Mouse (Mus musculus): ENCODE data around the gene Rab6b.
"Not testable (repeated sequence)": the region's sequence is repeated elsewhere in the genome, so short reads cannot be mapped to it uniquely, and the experiment has no call there.

Gene Rab6b

GRCm38 (mm10) chr9:103093681-103094080 is 17.9 kb upstream of the Rab6b start:
- in situ Hi-C loops (cut with MseI, MboI) = loop anchor here in 1 of 2 experiments (5.0 to 10.0 kb wide), 2 partner anchors 84 to 211 kb away; partner anchors contain the start of genes 1300017J02Rik and Topbp1

DNA sequence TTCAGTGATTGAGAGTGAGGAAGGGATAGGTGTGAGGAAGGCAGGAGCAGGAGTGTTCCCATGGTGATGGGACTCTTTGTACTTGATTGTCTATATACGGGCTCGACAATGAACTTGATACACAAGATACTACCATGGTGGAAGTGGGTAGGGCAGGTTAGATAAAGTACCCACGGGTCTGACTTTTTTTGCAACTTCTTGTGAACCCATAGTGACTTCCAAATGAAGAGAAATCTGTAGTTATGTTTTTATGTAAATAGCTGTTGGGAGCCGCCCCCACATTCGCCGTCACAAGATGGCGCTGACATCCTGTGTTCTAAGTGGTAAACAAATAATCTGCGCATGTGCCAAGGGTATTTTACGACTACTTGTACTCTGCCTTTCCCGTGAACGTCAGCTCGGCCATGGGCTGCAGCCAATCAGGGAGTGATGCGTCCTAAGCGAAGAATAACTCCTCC is 3.2 kb upstream of the Rab6b start:
- in situ Hi-C loops (cut with MseI, MboI) = not testable (repeated sequence)

DNA sequence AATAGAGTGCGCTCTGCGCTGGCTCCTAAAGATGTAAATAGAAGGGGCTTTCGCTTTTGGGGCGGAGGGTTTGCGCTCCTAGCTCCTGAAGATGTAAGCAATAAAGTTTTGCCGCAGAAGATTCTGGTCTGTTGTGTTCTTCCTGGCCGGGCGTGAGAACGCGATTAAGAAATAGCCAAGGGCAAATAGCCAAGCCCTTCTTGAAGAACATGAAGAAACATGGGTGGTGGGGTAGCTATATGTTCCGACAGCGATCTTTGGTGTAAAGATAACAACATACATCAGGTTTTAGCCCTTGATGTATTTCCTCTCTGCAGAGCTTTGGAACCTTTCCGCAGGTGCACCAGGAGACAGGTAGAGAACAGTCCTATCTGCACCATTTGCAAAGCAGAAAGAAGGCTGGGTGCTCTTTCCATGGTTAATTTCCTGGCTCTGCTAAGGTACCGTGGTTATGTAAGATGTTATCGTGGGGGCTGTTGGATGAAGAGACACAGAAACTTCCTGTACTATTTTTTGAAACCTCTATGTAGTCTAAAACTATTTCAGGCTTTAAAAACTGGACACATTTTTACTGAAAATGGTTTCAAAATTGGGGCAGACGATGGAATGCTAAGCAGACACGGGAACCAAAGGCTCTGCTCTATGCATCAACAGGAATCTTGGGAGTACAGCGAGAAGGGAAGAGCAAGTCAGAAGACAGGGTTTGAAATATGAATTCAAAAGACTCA is 2.5 kb upstream of the Rab6b start:
- in situ Hi-C loops (cut with MseI, MboI) = no loop called here

DNA sequence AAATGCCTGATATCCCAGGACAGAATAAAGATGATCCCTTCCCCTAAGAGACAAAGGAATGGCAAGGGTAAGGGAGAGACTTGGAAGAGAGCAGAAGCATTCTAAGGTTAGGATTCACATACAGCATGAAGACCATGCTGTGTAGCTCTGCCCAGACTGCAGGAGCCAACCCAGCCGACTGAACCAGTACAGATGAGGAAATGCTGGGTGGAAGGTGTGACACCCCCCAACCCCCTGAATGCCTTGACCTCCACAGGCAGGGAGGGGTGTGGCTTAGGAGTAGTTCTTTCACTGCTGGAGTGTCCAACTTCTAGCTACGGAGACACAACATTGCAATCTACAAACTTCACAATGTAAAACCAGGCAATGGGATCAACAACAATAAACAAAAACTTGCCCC is 1.7 kb upstream of the Rab6b start:
- in situ Hi-C loops (cut with MseI, MboI) = loop anchor here in 1 of 2 experiments (10.0 kb wide), 1 partner anchor 195 kb away; the partner anchor contains the start of genes 1300017J02Rik and Topbp1

DNA sequence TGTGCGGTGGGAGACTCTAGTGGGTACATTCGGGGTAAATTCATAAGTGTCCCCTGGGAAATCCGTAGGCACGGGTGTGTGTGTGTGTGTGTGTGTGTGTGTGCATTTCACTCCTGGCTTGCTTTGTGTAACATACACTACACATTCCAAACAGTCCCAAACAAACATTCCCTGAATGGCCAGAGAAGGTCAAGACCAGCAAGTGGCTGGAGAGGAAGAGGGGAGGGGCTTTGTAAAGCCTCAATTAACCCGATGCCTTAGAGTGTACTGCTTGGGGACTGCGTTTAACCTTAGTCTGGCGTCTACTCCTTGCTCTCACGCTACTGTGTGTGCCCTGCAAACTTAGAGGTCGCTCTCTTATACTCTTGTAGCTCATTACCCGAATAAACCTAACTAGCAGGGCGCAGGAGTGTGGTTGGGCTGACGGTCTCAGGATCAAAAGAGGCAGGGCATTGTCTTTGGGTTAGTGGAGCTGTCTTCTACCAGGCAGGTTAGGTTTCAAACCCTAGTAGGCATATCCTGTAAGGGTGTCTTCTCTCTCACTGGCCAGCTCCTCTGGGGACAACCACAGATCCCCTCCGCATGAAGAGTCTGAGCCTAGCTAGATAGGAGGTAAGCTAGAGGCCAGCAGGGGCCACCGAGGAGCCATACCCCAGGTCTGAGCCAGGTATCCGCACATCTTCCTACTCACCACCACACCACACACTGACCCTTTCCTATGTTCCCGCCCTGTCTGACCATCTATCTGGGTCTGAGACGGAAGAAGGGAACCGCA is 673 bp upstream of the Rab6b start:
- in situ Hi-C loops (cut with MseI, MboI) = loop anchor here in 1 of 2 experiments (10.0 kb wide), 1 partner anchor 194 kb away; the partner anchor contains the start of genes 1300017J02Rik and Topbp1

GRCm38 (mm10) chr9:103112471-103113271 is 1.1 kb downstream of the Rab6b start:
- in situ Hi-C loops (cut with MseI, MboI) = loop anchor here in 1 of 2 experiments (10.0 kb wide), 1 partner anchor 192 kb away; the partner anchor contains the start of genes 1300017J02Rik and Topbp1

GRCm38 (mm10) chr9:103113351-103113750 is 1.8 kb downstream of the Rab6b start:
- in situ Hi-C loops (cut with MseI, MboI) = loop anchor here in 1 of 2 experiments (10.0 kb wide), 1 partner anchor 191 kb away; the partner anchor contains the start of genes 1300017J02Rik and Topbp1

- in situ Hi-C loops (cut with MseI, MboI) = loop anchor here in 1 of 2 experiments (10.0 kb wide), 1 partner anchor 190 kb away; the partner anchor contains the start of genes 1300017J02Rik and Topbp1
Measured at GRCm38 (mm10) chr9:103114326-103114725, 2.7 kb downstream of the Rab6b start.

- in situ Hi-C loops (cut with MseI, MboI) = loop anchor here in 1 of 2 experiments (10.0 kb wide), 1 partner anchor 190 kb away; the partner anchor contains the start of genes 1300017J02Rik and Topbp1
Measured at GRCm38 (mm10) chr9:103114901-103115300, 3.3 kb downstream of the Rab6b start.

- in situ Hi-C loops (cut with MseI, MboI) = loop anchor here in 1 of 2 experiments (10.0 kb wide), 1 partner anchor 188 kb away; the partner anchor contains the start of genes 1300017J02Rik and Topbp1
Measured at GRCm38 (mm10) chr9:103116941-103117340, 5.4 kb downstream of the Rab6b start.

GRCm38 (mm10) chr9:103117495-103117894 is 5.9 kb downstream of the Rab6b start:
- in situ Hi-C loops (cut with MseI, MboI) = loop anchor here in 1 of 2 experiments (10.0 kb wide), 1 partner anchor 187 kb away; the partner anchor contains the start of genes 1300017J02Rik and Topbp1

DNA sequence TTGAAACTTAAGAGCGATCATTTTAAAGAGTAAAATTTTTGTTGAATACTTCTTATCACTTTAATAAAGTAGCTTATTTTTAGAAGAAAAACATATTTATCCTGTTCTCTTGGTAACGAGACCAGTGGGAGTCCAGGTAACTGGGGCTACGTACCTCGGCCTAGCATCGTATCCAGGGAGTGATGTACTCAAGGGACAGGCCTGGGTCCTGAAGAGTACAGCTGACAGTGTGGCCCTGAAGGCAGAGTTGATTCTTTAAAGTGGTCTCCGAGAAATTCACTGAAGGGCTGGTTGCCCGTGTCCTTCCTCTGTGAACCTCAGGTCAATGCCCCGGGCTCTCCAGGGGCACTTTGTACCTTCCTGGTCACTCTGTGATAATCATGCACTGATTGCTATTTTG is 6.4 kb downstream of the Rab6b start:
- in situ Hi-C loops (cut with MseI, MboI) = loop anchor here in 1 of 2 experiments (10.0 kb wide), 1 partner anchor 187 kb away; the partner anchor contains the start of genes 1300017J02Rik and Topbp1

DNA sequence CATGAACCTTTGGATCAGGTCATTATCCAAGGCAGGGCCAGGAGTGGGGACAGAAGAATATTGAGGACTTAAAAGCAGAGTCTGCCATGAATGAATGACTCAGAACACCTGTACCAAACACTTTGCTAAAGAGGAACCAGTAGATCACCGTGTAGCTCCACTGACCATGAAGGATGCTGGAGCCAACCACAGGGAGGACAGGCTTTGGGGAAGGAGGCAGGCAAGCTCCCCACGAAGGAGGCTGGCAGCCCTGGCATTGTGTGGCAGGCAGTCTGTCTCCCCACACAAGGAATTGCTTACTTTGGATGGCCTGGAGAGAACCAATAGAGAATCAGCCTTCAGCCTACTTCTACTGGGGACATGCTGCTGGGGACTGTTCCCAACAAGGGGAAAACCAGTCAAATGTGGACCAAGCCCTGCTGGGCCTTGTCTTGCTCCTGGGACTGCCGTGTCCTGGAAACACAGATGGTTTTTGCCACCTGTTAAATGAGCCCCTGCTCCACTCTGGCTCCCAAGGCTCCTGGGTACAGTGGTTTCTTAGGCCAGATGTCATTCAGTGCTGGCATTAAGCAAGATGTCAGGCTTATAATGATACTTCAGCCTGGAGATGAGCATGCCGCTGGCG is 7.2 kb downstream of the Rab6b start:
- in situ Hi-C loops (cut with MseI, MboI) = loop anchor here in 1 of 2 experiments (10.0 kb wide), 1 partner anchor 186 kb away; the partner anchor contains the start of genes 1300017J02Rik and Topbp1

- in situ Hi-C loops (cut with MseI, MboI) = loop anchor here in 1 of 2 experiments (10.0 kb wide), 1 partner anchor 185 kb away; the partner anchor contains the start of genes 1300017J02Rik and Topbp1
Measured at GRCm38 (mm10) chr9:103119781-103120180, 8.2 kb downstream of the Rab6b start.

GRCm38 (mm10) chr9:103120231-103120630 is 8.6 kb downstream of the Rab6b start:
- in situ Hi-C loops (cut with MseI, MboI) = no loop called here

DNA sequence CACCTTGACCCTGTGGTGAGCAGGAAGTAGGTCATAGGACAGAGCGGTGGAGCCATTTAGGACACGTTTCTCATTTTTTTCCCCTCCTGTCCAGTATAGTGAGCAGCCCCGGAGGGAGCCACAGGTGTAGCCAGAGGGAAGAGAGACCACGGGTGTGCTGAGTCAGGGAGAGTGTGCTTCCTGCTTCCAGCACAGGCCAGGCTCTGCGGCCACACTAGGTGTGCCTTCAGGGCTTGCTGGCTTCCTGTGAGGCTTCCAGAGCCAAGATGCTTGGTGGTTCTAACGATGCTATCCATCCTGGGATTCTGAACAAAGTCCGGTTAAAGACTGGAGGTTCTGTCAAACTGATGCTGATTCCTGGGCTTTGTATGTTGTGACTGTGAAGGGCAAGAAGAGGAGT is 10.0 kb downstream of the Rab6b start:
- in situ Hi-C loops (cut with MseI, MboI) = no loop called here

DNA sequence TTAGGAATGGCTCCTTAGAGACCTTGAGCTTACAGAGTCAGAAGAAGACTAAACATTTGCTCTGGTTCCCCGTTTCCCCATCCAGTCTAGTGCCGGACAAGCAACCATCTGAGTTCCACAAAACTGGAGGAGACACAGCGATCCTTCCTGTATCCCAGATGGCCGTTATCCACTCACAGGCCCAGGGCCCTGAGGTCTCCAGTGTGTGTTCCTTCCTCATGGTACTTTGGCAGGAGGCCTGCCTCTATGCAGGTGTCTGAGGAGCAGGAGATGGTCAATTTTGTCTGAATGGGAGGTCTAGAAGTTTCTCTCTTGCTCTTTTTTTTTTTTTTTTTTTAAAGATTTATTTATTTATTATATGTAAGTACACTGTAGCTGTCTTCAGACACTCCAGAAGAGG is 13.2 kb downstream of the Rab6b start:
- in situ Hi-C loops (cut with MseI, MboI) = no loop called here

GRCm38 (mm10) chr9:103133493-103134124 is 22.0 kb downstream of the Rab6b start:
- in situ Hi-C loops (cut with MseI, MboI) = no loop called here

DNA sequence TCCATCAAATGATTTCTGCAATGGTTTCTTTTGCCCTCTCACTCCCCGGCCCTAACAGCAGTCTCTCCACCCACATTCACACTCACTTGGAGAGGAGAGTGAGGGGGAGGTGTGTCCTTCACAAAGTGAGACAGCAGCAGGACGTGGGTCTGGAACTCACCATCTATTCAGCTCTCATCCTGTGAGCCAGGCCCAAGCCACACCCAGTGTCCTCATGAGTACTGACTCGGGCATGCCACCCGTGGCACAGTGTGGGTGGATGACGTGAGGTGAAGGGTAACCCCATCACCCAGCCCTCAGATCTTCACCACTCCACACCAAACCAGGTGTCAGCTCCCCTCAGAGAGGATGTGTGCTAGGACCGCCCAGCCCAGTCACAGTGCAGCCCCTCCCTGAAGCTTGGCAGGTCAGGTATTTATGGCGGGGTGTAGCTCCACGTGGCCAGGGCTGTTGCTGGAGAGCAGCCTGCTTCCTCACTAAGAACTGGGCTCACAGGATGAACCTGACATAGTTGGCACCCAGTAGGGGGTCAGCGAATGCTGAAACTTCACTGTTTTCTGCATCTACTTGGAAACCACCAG is 23.0 kb downstream of the Rab6b start:
- in situ Hi-C loops (cut with MseI, MboI) = no loop called here
